ENCODE assay signal across 18 mouse cellular contexts in the genomic region with DNA sequence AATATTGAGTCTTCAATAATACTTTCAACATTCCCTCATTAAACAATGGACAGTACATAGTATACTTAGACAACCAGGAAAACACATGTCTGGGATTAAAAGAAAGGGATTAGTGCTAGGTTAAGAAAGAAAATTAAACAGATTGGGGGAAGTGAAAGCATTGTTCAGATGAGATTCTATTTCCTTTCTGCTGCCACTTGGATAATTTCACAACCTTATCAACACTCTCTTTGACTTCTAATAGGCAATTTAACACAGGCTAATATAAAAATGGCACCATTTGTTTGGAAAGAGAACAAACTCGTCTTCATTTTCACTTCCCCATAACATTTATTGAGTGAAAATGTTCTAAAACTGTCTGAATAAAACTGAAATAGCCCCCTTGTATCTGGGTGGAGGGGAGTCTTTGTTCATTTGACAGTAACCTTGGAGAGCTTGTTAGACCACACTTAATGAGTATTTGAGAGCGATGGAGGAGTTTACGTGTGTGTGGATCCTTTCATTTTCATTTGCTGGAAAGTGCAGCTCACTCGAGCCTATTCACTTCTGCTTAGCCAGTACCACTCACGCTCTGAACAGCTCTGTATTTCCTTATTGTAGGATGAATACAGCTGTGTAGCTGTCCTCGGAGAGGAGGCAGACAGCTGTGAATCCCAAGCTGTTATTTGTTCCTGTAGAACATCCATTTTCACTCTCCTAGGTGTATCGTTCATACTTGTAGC.
DNase-seq lines count a peak whose midpoint lies in the region; ATAC-seq and TF ChIP-seq lines count a peak whose summit lies in the region.
"Had no signal": no experiment of that assay in that cellular context is flagged by ENCODE, and none has a peak within 500 bp of the region (broad histone marks: within the 10 kb centered on the region; RNA-seq: fewer than 3 reads in every experiment).

No protein-coding gene starts in this region.

- no peaks in the 10 kb centered on the region for H3K27me3 ChIP-seq in neural tube, embryonic 11.5 days (ENCODE audit: control insufficient read depth, insufficient read depth, low read length)
- H3K27me3 ChIP-seq in forebrain, embryonic 11.5 days (ENCODE audit: control insufficient read depth, insufficient read depth, low read length) = no peaks in the 10 kb centered on the region
- no peaks in the 10 kb centered on the region for H3K27me3 ChIP-seq in neural tube, embryonic 13.5 days
- H3K27me3 ChIP-seq in intestine, postnatal 0 days (replicated peaks; ENCODE audit: control insufficient read depth, insufficient read depth, low read length) = no peaks in the 10 kb centered on the region

- 54% methylated on average over 7 of the region's 7 CpGs for WGBS in neural tube, embryonic 11.5 days
- WGBS in forebrain, embryonic 11.5 days = 26% methylated on average over 7 of the region's 7 CpGs
- 33% methylated on average over 7 of the region's 7 CpGs for WGBS in neural tube, embryonic 13.5 days
- WGBS in intestine, postnatal 0 days = 68% methylated on average over 7 of the region's 7 CpGs

- H3K36me3 ChIP-seq in neural tube, embryonic 11.5 days (ENCODE audit: control insufficient read depth, insufficient read depth, low read length) = no peaks in the 10 kb centered on the region
- no peaks in the 10 kb centered on the region for H3K36me3 ChIP-seq in forebrain, embryonic 11.5 days (ENCODE audit: control insufficient read depth, insufficient read depth, low read length)
- H3K36me3 ChIP-seq in neural tube, embryonic 13.5 days = no peaks in the 10 kb centered on the region
- no peaks in the 10 kb centered on the region for H3K36me3 ChIP-seq in intestine, postnatal 0 days (ENCODE audit: control insufficient read depth, insufficient read depth)

- no peak for TF ChIP-seq CTCF in intestine, postnatal 0 days (IDR thresholded peaks at IDR 0.05; ENCODE audit: low read depth)

- ATAC-seq in neural tube, embryonic 11.5 days (ENCODE audit: insufficient read depth, low FRiP score, low TSS enrichment) = peak; percentile 31
- ATAC-seq in forebrain, embryonic 11.5 days (replicated peaks; ENCODE audit: low FRiP score) = peak; percentile 85
- ATAC-seq in granulocyte monocyte progenitor cell, adult 5-6 weeks (replicated peaks; ENCODE audit: poor library complexity, severe bottlenecking) = peak; percentile 83
- peak; percentile 53; the same call in 1 of the 2 replicates for ATAC-seq in neural tube, embryonic 13.5 days (ENCODE audit: low read depth)
- ATAC-seq in intestine, postnatal 0 days = no peak
- ATAC-seq: CD4-positive, CD25-positive, alpha-beta regulatory T cell, adult 4 months; liver, postnatal 0 days; midbrain, embryonic 16.5 days had no signal

- H3K9ac ChIP-seq in neural tube, embryonic 11.5 days (ENCODE audit: low read length) = no peak overlapping the region
- no peak overlapping the region for H3K9ac ChIP-seq in forebrain, embryonic 11.5 days (ENCODE audit: low read length)
- H3K9ac ChIP-seq in neural tube, embryonic 13.5 days = no peak overlapping the region
- no peak overlapping the region for H3K9ac ChIP-seq in intestine, postnatal 0 days (ENCODE audit: low read depth, low read length)
- H3K9ac ChIP-seq: liver, postnatal 0 days had no signal

- no peak for DNase-seq in neural tube, embryonic 11.5 days (ENCODE audit: low spot score)
- DNase-seq in neural tube, embryonic 10.5 days (ENCODE audit: extremely low spot score, low spot score) = no peak
- no peak for DNase-seq in forebrain, embryonic 11.5 days (ENCODE audit: low spot score)
- no peak for DNase-seq in spleen, adult 18-20 months
- DNase-seq: adrenal gland, postnatal 10 days; cerebellum, adult 2 months; heart, adult 11 months; heart, postnatal 4 days; kidney, adult 2 months; kidney, postnatal 4 days; liver, postnatal 0 days; lung, postnatal 14 days; thymus, postnatal 36 days had no signal

- no peak overlapping the region for H3K4me2 ChIP-seq in neural tube, embryonic 11.5 days (ENCODE audit: low read depth)
- peak overlapping the region; percentile 24; the same call in 1 of the 2 replicates for H3K4me2 ChIP-seq in forebrain, embryonic 11.5 days (ENCODE audit: low read depth, low read length, severe bottlenecking)
- no peak overlapping the region for H3K4me2 ChIP-seq in neural tube, embryonic 13.5 days
- H3K4me2 ChIP-seq in intestine, postnatal 0 days (replicated peaks; ENCODE audit: low read depth) = no peak overlapping the region

- no peak overlapping the region for H3K4me3 ChIP-seq in neural tube, embryonic 11.5 days (ENCODE audit: low read depth, low read length)
- no peak overlapping the region for H3K4me3 ChIP-seq in forebrain, embryonic 11.5 days (ENCODE audit: low read depth, low read length)
- no peak overlapping the region for H3K4me3 ChIP-seq in neural tube, embryonic 13.5 days
- H3K4me3 ChIP-seq in intestine, postnatal 0 days (ENCODE audit: low read depth, low read length) = no peak overlapping the region

- H3K27ac ChIP-seq in neural tube, embryonic 11.5 days (ENCODE audit: low read depth, low read length) = no peak overlapping the region
- H3K27ac ChIP-seq in forebrain, embryonic 11.5 days (ENCODE audit: low read depth, low read length) = 0 out of 2 replicates have a peak overlapping the region, but pooled peaks have one; percentile 4
- no peak overlapping the region for H3K27ac ChIP-seq in neural tube, embryonic 13.5 days (replicated peaks)
- H3K27ac ChIP-seq in intestine, postnatal 0 days (ENCODE audit: low read depth, low read length) = no peak overlapping the region

- no peaks in the 10 kb centered on the region for H3K9me3 ChIP-seq in neural tube, embryonic 11.5 days (ENCODE audit: control insufficient read depth, low read length)
- H3K9me3 ChIP-seq in forebrain, embryonic 11.5 days (ENCODE audit: control insufficient read depth, low read length) = no peaks in the 10 kb centered on the region
- H3K9me3 ChIP-seq in neural tube, embryonic 13.5 days = no peaks in the 10 kb centered on the region
- no peaks in the 10 kb centered on the region for H3K9me3 ChIP-seq in intestine, postnatal 0 days (ENCODE audit: control insufficient read depth)

- no peaks in the 10 kb centered on the region for H3K4me1 ChIP-seq in neural tube, embryonic 11.5 days (ENCODE audit: control insufficient read depth, insufficient read depth, low read length)
- H3K4me1 ChIP-seq in forebrain, embryonic 11.5 days (replicated peaks; ENCODE audit: control insufficient read depth, insufficient read depth, low read length) = no peaks in the 10 kb centered on the region; the same call in 1 of the 2 replicates
- H3K4me1 ChIP-seq in neural tube, embryonic 13.5 days (replicated peaks) = no peaks in the 10 kb centered on the region; the same call in 1 of the 2 replicates
- H3K4me1 ChIP-seq in intestine, postnatal 0 days (replicated peaks; ENCODE audit: control insufficient read depth, insufficient read depth, low read length) = no peaks in the 10 kb centered on the region
